23 mouse cellular contexts compared by ENCODE assay signal in genomic region chr5:122902228-122902627, GRCm38 (mm10). TPM values are rescaled to one million over a fixed set of nuclear protein-coding genes. Genes with fewer than 3 reads are reported as not detected.
DNase-seq lines count a peak whose midpoint lies in the region; ATAC-seq and TF ChIP-seq lines count a peak whose summit lies in the region.
"Had no signal": no experiment of that assay in that cellular context is flagged by ENCODE, and none has a peak within 500 bp of the region (broad histone marks: within the 10 kb centered on the region; RNA-seq: fewer than 3 reads in every experiment).

No protein-coding gene starts in this region.

- TF ChIP-seq CTCF in MEL (IDR thresholded peaks at IDR 0.05 in 2 of 3, conservative IDR thresholded peaks at IDR 0.05 in 1 of 3; ENCODE audit: control insufficient read depth in 1 of 3, insufficient read depth in 1 of 3, low read depth in 2 of 3, low read length in 3 of 3, poor library complexity in 1 of 3, severe bottlenecking in 1 of 3): no peak

- no peak for ATAC-seq in liver, embryonic 13.5 days (ENCODE audit: low read depth)
- peak; percentile 28 for ATAC-seq in megakaryocyte-erythroid progenitor cell, adult 5-6 weeks (replicated peaks; ENCODE audit: low FRiP score, low TSS enrichment, poor library complexity, severe bottlenecking)
- ATAC-seq: CD4-positive, CD25-positive, alpha-beta regulatory T cell, adult 4 months; forebrain, embryonic 14.5 days had no signal

- H3K79me2 ChIP-seq in MEL (ENCODE audit: control insufficient read depth, insufficient read depth, low read length, poor library complexity): peaks cover 17% of the 10 kb centered on the region

- H3K27me3 ChIP-seq in MEL (ENCODE audit: control insufficient read depth in 1 of 2, insufficient read depth in 2 of 2, low read length in 2 of 2): no peaks in the 10 kb centered on the region
- H3K27me3 ChIP-seq in liver, embryonic 13.5 days: no peaks in the 10 kb centered on the region
- H3K27me3 ChIP-seq: embryonic facial prominence, embryonic 15.5 days; heart, embryonic 12.5 days; hindbrain, embryonic 15.5 days had no signal

- H3K27ac ChIP-seq in MEL (ENCODE audit: control insufficient read depth, low read depth, low read length): peak overlapping the region; percentile 31
- H3K27ac ChIP-seq in liver, embryonic 13.5 days: peak overlapping the region; percentile 50
- H3K27ac ChIP-seq: embryonic facial prominence, embryonic 15.5 days; forebrain, embryonic 10.5 days; gastrocnemius, adult 2 months; hindbrain, embryonic 15.5 days had no signal

- intact Hi-C loops in left cerebral cortex, postnatal 25 days (cut with DNase I): no loop called here

- no peak for TF ChIP-seq POLR2A in MEL (IDR thresholded peaks at IDR 0.05; ENCODE audit: control insufficient read depth in 1 of 2, insufficient read depth in 1 of 2, low read depth in 1 of 2, low read length in 2 of 2, poor library complexity in 1 of 2)

- peak overlapping the region in 1 of 2 experiments; percentile 14; a peak in 1 of 4 replicates for H3K4me3 ChIP-seq in MEL (ENCODE audit: control insufficient read depth in 1 of 2, insufficient read depth in 1 of 2, low read depth in 2 of 2, low read length in 2 of 2)
- H3K4me3 ChIP-seq in liver, embryonic 13.5 days (replicated peaks): no peak overlapping the region
- H3K4me3 ChIP-seq: embryonic facial prominence, embryonic 15.5 days; erythroblast, embryonic 14.5 days; forebrain, embryonic 10.5 days; gastrocnemius, adult 2 months; heart, embryonic 12.5 days; hindbrain, embryonic 15.5 days had no signal

- H3K9me3 ChIP-seq in MEL (replicated peaks; ENCODE audit: insufficient read depth, low read length): no peaks in the 10 kb centered on the region
- H3K9me3 ChIP-seq in liver, embryonic 13.5 days (replicated peaks): no peaks in the 10 kb centered on the region
- H3K9me3 ChIP-seq: embryonic facial prominence, embryonic 15.5 days; forebrain, embryonic 10.5 days; G1E; heart, embryonic 12.5 days; hindbrain, embryonic 15.5 days had no signal

- peak; percentile 29 for DNase-seq in cerebellum, adult 9-11 months
- DNase-seq in cerebellum, adult 11-12 months: no peak
- peak; percentile 43 for DNase-seq in MEL (ENCODE audit: low read depth, low spot score)
- peak; percentile 39 for DNase-seq in liver, embryonic 13.5 days
- no peak for DNase-seq in left cerebral cortex, postnatal 25 days (ENCODE audit: low spot score in 2 of 2)
- DNase-seq in neural tube, embryonic 10.5 days (ENCODE audit: extremely low spot score, low spot score): no peak
- DNase-seq: adrenal gland, postnatal 14 days; B cell, adult 2 months; cerebellum, adult 2 months; cerebellum, postnatal 14 days; embryo, embryonic 11 days; gastrocnemius, adult 2 months; gastrocnemius, postnatal 25 days; heart, postnatal 36 days had no signal

- 27% methylated on average over 6 of the region's 6 CpGs for WGBS in liver, embryonic 13.5 days (ENCODE audit: insufficient replicate concordance)

- H3K4me2 ChIP-seq in liver, embryonic 13.5 days: peak overlapping the region; percentile 96
- H3K4me2 ChIP-seq: embryonic facial prominence, embryonic 15.5 days; heart, embryonic 12.5 days; hindbrain, embryonic 15.5 days had no signal

- peaks cover 0 to 30% of the 10 kb centered on the region in 2 experiments; a peak in 2 of 4 replicates for H3K36me3 ChIP-seq in MEL (ENCODE audit: control insufficient read depth in 1 of 2, insufficient read depth in 2 of 2, low read length in 2 of 2)
- H3K36me3 ChIP-seq in liver, embryonic 13.5 days: no peaks in the 10 kb centered on the region
- H3K36me3 ChIP-seq: embryonic facial prominence, embryonic 15.5 days; heart, embryonic 12.5 days; hindbrain, embryonic 15.5 days had no signal

- peak; percentile 2 to 48; a peak in 2 of 4 replicates for TF ChIP-seq EP300 in MEL (IDR thresholded peaks at IDR 0.05; ENCODE audit: low read depth in 1 of 2, low read length in 2 of 2)

- no peak for TF ChIP-seq RAD21 in MEL (IDR thresholded peaks at IDR 0.05; ENCODE audit: low read depth, low read length)

- H3K4me1 ChIP-seq in MEL (ENCODE audit: control insufficient read depth in 1 of 2, insufficient read depth in 2 of 2, low read length in 2 of 2): peaks cover 11 to 33% of the 10 kb centered on the region in 2 experiments
- H3K4me1 ChIP-seq in liver, embryonic 13.5 days (replicated peaks): peaks cover 63% of the 10 kb centered on the region

- no peak overlapping the region for H3K9ac ChIP-seq in MEL (ENCODE audit: control insufficient read depth, low read depth, low read length, poor library complexity, severe bottlenecking)
- H3K9ac ChIP-seq in liver, embryonic 13.5 days: 0 out of 2 replicates have a peak overlapping the region, but pooled peaks have one; percentile 14
- H3K9ac ChIP-seq: embryonic facial prominence, embryonic 15.5 days; heart, embryonic 12.5 days; hindbrain, embryonic 15.5 days had no signal

TF ChIP-seq in MEL, 35 proteins besides CTCF, POLR2A, EP300 and RAD21:
- peak; percentile 25 for TF ChIP-seq TAL1 (IDR thresholded peaks at IDR 0.05; ENCODE audit: low read length)
- TF ChIP-seq TCF12 (IDR thresholded peaks at IDR 0.05; ENCODE audit: low read depth, low read length): peak; percentile 42; the same call in 1 of the 2 replicates
- TF ChIP-seq GATA1 (IDR thresholded peaks at IDR 0.05; ENCODE audit: low read depth, low read length): peak; percentile 61; the same call in 1 of the 2 replicates
- TF ChIP-seq ETS1 (IDR thresholded peaks at IDR 0.05; ENCODE audit: low read depth, low read length): no peak
- no peak for TF ChIP-seq UBTF (IDR thresholded peaks at IDR 0.05; ENCODE audit: borderline replicate concordance, insufficient read depth, low read depth, low read length)
- TF ChIP-seq ZKSCAN1 (IDR thresholded peaks at IDR 0.05; ENCODE audit: low read depth, low read length): no peak
- no peak for TF ChIP-seq HCFC1 (IDR thresholded peaks at IDR 0.05; ENCODE audit: low read depth, low read length)
- no peak for TF ChIP-seq MAZ (IDR thresholded peaks at IDR 0.05; ENCODE audit: low read depth, low read length)
- TF ChIP-seq GABPA (IDR thresholded peaks at IDR 0.05; ENCODE audit: low read depth, low read length): no peak
- TF ChIP-seq POLR2AphosphoS2 (IDR thresholded peaks at IDR 0.05; ENCODE audit: low read length): no peak

RNA-seq across cellular contexts. Expression of gene Rnf34, which starts 52.4 kb away (rescaled TPM):
- 13.9 and 14.8 TPM in 2 replicates for total RNA-seq in MEL (2012; rRNA removed)
- polyA plus RNA-seq in MEL (2012; ENCODE audit: insufficient read depth in 1 of 2, insufficient read length in 2 of 2, low read depth in 1 of 2, low replicate concordance in 2 of 2, missing spikeins in 1 of 2): 10 to 100 TPM in 1 of 2 experiments, not detected in 1; 27.4 TPM
- polyA plus RNA-seq in liver, embryonic 13.5 days (2015; fragmentation: Nextera tagmentation; extraction: Ambion mirVana): 13.7 and 13.8 TPM in 2 replicates
- 7.6 and 10.4 TPM in 2 replicates for total RNA-seq in megakaryocyte-erythroid progenitor cell, adult 5-6 weeks (2014; fragmentation: Nextera tagmentation)
- 15.4 and 22.2 TPM in 2 replicates for total RNA-seq in megakaryocyte-erythroid progenitor cell, adult 5-6 weeks (2017)
- 10 to 100 TPM; 55.5 to 56.3 TPM for total RNA-seq in left cerebral cortex, postnatal 25 days (2021)

Comparison
In these comparisons a context has a peak if more than half of its experiments do, and no peak if none do; other contexts are left out.
1. DNase-seq: peak in cerebellum, adult 9-11 months (single experiment), MEL (single experiment) and liver, embryonic 13.5 days (single experiment); none in cerebellum, adult 11-12 months (single experiment), left cerebral cortex, postnatal 25 days (0 of 2) and neural tube, embryonic 10.5 days (single experiment).